Comparison of ENCODE assay signal across 25 mouse cellular contexts in genomic region chr13:51121966-51122365, GRCm38 (mm10). TPM values are rescaled to one million over a fixed set of nuclear protein-coding genes. Genes with fewer than 3 reads are reported as not detected.
DNase-seq lines count a peak whose midpoint lies in the region; ATAC-seq and TF ChIP-seq lines count a peak whose summit lies in the region.
"Had no signal": no experiment of that assay in that cellular context is flagged by ENCODE, and none has a peak within 500 bp of the region (broad histone marks: within the 10 kb centered on the region; RNA-seq: fewer than 3 reads in every experiment).

No protein-coding gene starts in this region.

- no peak overlapping the region for H3K9ac ChIP-seq in heart, embryonic 16.5 days (ENCODE audit: low read length)
- no peak overlapping the region for H3K9ac ChIP-seq in midbrain, embryonic 11.5 days (ENCODE audit: low read length)
- no peak overlapping the region for H3K9ac ChIP-seq in midbrain, embryonic 14.5 days (replicated peaks; ENCODE audit: low read length)
- no peak overlapping the region for H3K9ac ChIP-seq in ES-E14 (ENCODE audit: insufficient read depth, low read depth, low read length, poor library complexity, severe bottlenecking)
- H3K9ac ChIP-seq in limb, embryonic 14.5 days (ENCODE audit: low read depth, low read length, severe bottlenecking), result no peak overlapping the region
- H3K9ac ChIP-seq: hindbrain, embryonic 15.5 days; liver, postnatal 0 days; midbrain, embryonic 13.5 days had no signal

- TF ChIP-seq POLR2A in limb, embryonic 14.5 days (IDR thresholded peaks at IDR 0.05; ENCODE audit: borderline replicate concordance, extremely low read depth, insufficient read depth, insufficient read length), result no peak

- no peak for ATAC-seq in heart, embryonic 16.5 days (replicated peaks; ENCODE audit: extremely low read depth, insufficient read depth, low FRiP score)
- ATAC-seq in midbrain, embryonic 11.5 days (ENCODE audit: low FRiP score), result no peak
- no peak for ATAC-seq in midbrain, embryonic 14.5 days (ENCODE audit: low FRiP score, low TSS enrichment)
- ATAC-seq in limb, embryonic 14.5 days (ENCODE audit: low FRiP score, low read depth), result no peak
- ATAC-seq in activated CD4-positive, CD25-positive, alpha-beta regulatory T cell, adult 4 months, result no peak
- ATAC-seq: forebrain, embryonic 14.5 days; liver, postnatal 0 days; lung, postnatal 0 days; midbrain, embryonic 13.5 days had no signal

- H3K4me2 ChIP-seq in heart, embryonic 16.5 days (ENCODE audit: low read depth, low read length), result no peak overlapping the region
- no peak overlapping the region for H3K4me2 ChIP-seq in midbrain, embryonic 11.5 days
- H3K4me2 ChIP-seq in midbrain, embryonic 14.5 days (ENCODE audit: low read length), result no peak overlapping the region
- H3K4me2 ChIP-seq in limb, embryonic 14.5 days (replicated peaks; ENCODE audit: low read depth, low read length, severe bottlenecking), result no peak overlapping the region
- H3K4me2 ChIP-seq: hindbrain, embryonic 15.5 days; liver, embryonic 11.5 days; midbrain, embryonic 13.5 days had no signal

- in situ Hi-C loops in ES-E14 (cut with MboI; ENCODE audit: low sequenced_read_pairs in 2 of 2, unreplicated experiment in 2 of 2), result no loop called here

- peaks cover 61% of the 10 kb centered on the region for H3K4me1 ChIP-seq in heart, embryonic 16.5 days (ENCODE audit: control insufficient read depth, insufficient read depth, low read length)
- peaks cover 14% of the 10 kb centered on the region for H3K4me1 ChIP-seq in midbrain, embryonic 11.5 days (ENCODE audit: control insufficient read depth, insufficient read depth, low read length)
- peaks cover 19% of the 10 kb centered on the region for H3K4me1 ChIP-seq in midbrain, embryonic 14.5 days (ENCODE audit: control insufficient read depth, insufficient read depth, low read length)
- peaks cover 40 to 41% of the 10 kb centered on the region in 2 experiments for H3K4me1 ChIP-seq in ES-E14 (ENCODE audit: control insufficient read depth in 2 of 2, insufficient read depth in 2 of 2, low read length in 2 of 2, poor library complexity in 1 of 2)
- peaks cover 26% of the 10 kb centered on the region for H3K4me1 ChIP-seq in limb, embryonic 14.5 days (ENCODE audit: control insufficient read depth, insufficient read depth, low read length)

- H3K27me3 ChIP-seq in heart, embryonic 16.5 days (ENCODE audit: control insufficient read depth, insufficient read depth, low read length), result no peaks in the 10 kb centered on the region
- H3K27me3 ChIP-seq in midbrain, embryonic 11.5 days (ENCODE audit: control insufficient read depth, insufficient read depth, low read length), result no peaks in the 10 kb centered on the region
- no peaks in the 10 kb centered on the region for H3K27me3 ChIP-seq in midbrain, embryonic 14.5 days (ENCODE audit: control insufficient read depth, insufficient read depth, low read length)
- H3K27me3 ChIP-seq in limb, embryonic 14.5 days (ENCODE audit: control insufficient read depth, insufficient read depth, low read length), result no peaks in the 10 kb centered on the region
- H3K27me3 ChIP-seq: hindbrain, embryonic 15.5 days; midbrain, embryonic 13.5 days had no signal

- no peak overlapping the region for H3K4me3 ChIP-seq in heart, embryonic 16.5 days (ENCODE audit: low read length)
- no peak overlapping the region for H3K4me3 ChIP-seq in midbrain, embryonic 11.5 days (ENCODE audit: low read depth, low read length)
- H3K4me3 ChIP-seq in midbrain, embryonic 14.5 days (replicated peaks; ENCODE audit: low read depth, low read length), result no peak overlapping the region
- no peak overlapping the region for H3K4me3 ChIP-seq in ES-E14 (ENCODE audit: insufficient read depth in 1 of 2, low read depth in 1 of 2, low read length in 2 of 2, poor library complexity in 1 of 2, severe bottlenecking in 1 of 2)
- no peak overlapping the region for H3K4me3 ChIP-seq in limb, embryonic 14.5 days (replicated peaks; ENCODE audit: low read length)
- H3K4me3 ChIP-seq: hindbrain, embryonic 15.5 days; left cerebral cortex, adult 2 months; midbrain, embryonic 13.5 days had no signal

- H3K27ac ChIP-seq in heart, embryonic 16.5 days (ENCODE audit: low read length), result peak overlapping the region; percentile 16; the same call in 1 of the 2 replicates
- H3K27ac ChIP-seq in midbrain, embryonic 11.5 days (ENCODE audit: low read depth, low read length), result no peak overlapping the region
- no peak overlapping the region for H3K27ac ChIP-seq in midbrain, embryonic 14.5 days (replicated peaks; ENCODE audit: low read depth, low read length)
- peak overlapping the region; percentile 32; the same call in 1 of the 2 replicates for H3K27ac ChIP-seq in ES-E14 (ENCODE audit: insufficient read depth, low read depth, low read length, poor library complexity, severe bottlenecking)
- H3K27ac ChIP-seq in limb, embryonic 14.5 days (replicated peaks; ENCODE audit: low read depth, low read length), result 0 out of 2 replicates have a peak overlapping the region, but pooled peaks have one; percentile 8
- H3K27ac ChIP-seq: hindbrain, embryonic 15.5 days; left cerebral cortex, adult 2 months; macrophage; midbrain, embryonic 13.5 days had no signal

- DNase-seq in heart, adult 18-20 months, result no peak
- DNase-seq in midbrain, embryonic 11.5 days (ENCODE audit: low spot score, missing footprints), result peak; percentile 83
- no peak for DNase-seq in midbrain, embryonic 14.5 days
- no peak for DNase-seq in ES-E14 (ENCODE audit: low read depth, low spot score)
- no peak for DNase-seq in limb, embryonic 14.5 days (ENCODE audit: low spot score)
- DNase-seq in frontal cortex, postnatal 36 days (ENCODE audit: low spot score in 2 of 2), result no peak
- DNase-seq: adrenal gland, postnatal 14 days; cerebellum, adult 2 months; cerebellum, postnatal 25 days; embryo, embryonic 11 days; gastrocnemius, postnatal 10 days; heart, postnatal 4 days; kidney, postnatal 36 days; layer of hippocampus, adult 9-11 months; liver, postnatal 0 days had no signal

- H3K9me3 ChIP-seq in heart, embryonic 16.5 days (replicated peaks; ENCODE audit: control insufficient read depth, low read length), result no peaks in the 10 kb centered on the region
- H3K9me3 ChIP-seq in midbrain, embryonic 11.5 days (ENCODE audit: control insufficient read depth, low read length), result no peaks in the 10 kb centered on the region
- no peaks in the 10 kb centered on the region for H3K9me3 ChIP-seq in midbrain, embryonic 14.5 days (ENCODE audit: control insufficient read depth, low read length)
- no peaks in the 10 kb centered on the region for H3K9me3 ChIP-seq in ES-E14 (ENCODE audit: control insufficient read depth, insufficient read depth, low read depth, low read length)
- no peaks in the 10 kb centered on the region for H3K9me3 ChIP-seq in limb, embryonic 14.5 days (ENCODE audit: control insufficient read depth, low read length)
- H3K9me3 ChIP-seq: G1E; hindbrain, embryonic 15.5 days; midbrain, embryonic 13.5 days had no signal

- WGBS in heart, embryonic 16.5 days, result 15% methylated on average over 1 of the region's 1 CpGs
- 48% methylated on average over 1 of the region's 1 CpGs for WGBS in midbrain, embryonic 11.5 days
- WGBS in midbrain, embryonic 14.5 days, result 42% methylated on average over 1 of the region's 1 CpGs
- 40% methylated on average over 1 of the region's 1 CpGs for WGBS in limb, embryonic 14.5 days

- H3K36me3 ChIP-seq in heart, embryonic 16.5 days (ENCODE audit: control insufficient read depth, insufficient read depth), result 0 out of 2 replicates have a peak, but pooled peaks cover 8% of the 10 kb centered on the region
- H3K36me3 ChIP-seq in midbrain, embryonic 11.5 days (ENCODE audit: control insufficient read depth, insufficient read depth, low read length), result no peaks in the 10 kb centered on the region
- H3K36me3 ChIP-seq in midbrain, embryonic 14.5 days (ENCODE audit: control insufficient read depth, insufficient read depth, low read length), result peaks cover 3% of the 10 kb centered on the region
- H3K36me3 ChIP-seq in ES-E14 (ENCODE audit: control insufficient read depth, insufficient read depth, low read length, poor library complexity, severe bottlenecking), result peaks cover 2% of the 10 kb centered on the region; the same call in 1 of the 2 replicates
- H3K36me3 ChIP-seq in limb, embryonic 14.5 days (ENCODE audit: control insufficient read depth, insufficient read depth, low read length), result peaks cover 21% of the 10 kb centered on the region
- H3K36me3 ChIP-seq: hindbrain, embryonic 15.5 days had no signal

TF ChIP-seq in ES-E14, 5 proteins besides CTCF, POLR2A, EP300 and RAD21:
- TF ChIP-seq ZNF384 (IDR thresholded peaks at IDR 0.05; ENCODE audit: low read depth, low read length), result no peak
- no peak for TF ChIP-seq HCFC1 (IDR thresholded peaks at IDR 0.05; ENCODE audit: borderline replicate concordance, insufficient read depth, low read length)
- TF ChIP-seq CHD2 (IDR thresholded peaks at IDR 0.05; ENCODE audit: low read depth, low read length), result no peak
- TF ChIP-seq MAFK (IDR thresholded peaks at IDR 0.05; ENCODE audit: insufficient read depth, low read depth, low read length), result no peak

RNA-seq across cellular contexts. Expression of gene Spin1, which starts 21.3 kb away (rescaled TPM):
- 50.1 and 50.4 TPM in 2 replicates for polyA plus RNA-seq in heart, embryonic 16.5 days (2015; fragmentation: Nextera tagmentation; extraction: Ambion mirVana)
- total RNA-seq in heart, adult 18-20 months (2021), result 10 to 100 TPM; 32.9 to 38.2 TPM
- 102 and 103 TPM in 2 replicates for polyA plus RNA-seq in midbrain, embryonic 11.5 days (2014; fragmentation: Nextera tagmentation; extraction: Ambion mirVana)
- polyA plus RNA-seq in midbrain, embryonic 14.5 days (2014; fragmentation: Nextera tagmentation; extraction: Ambion mirVana), result 149 and 202 TPM in 2 replicates
- 33.9 and 36.4 TPM in 2 replicates for total RNA-seq in ES-E14 (2012; rRNA removed)
- polyA plus RNA-seq in limb, embryonic 14.5 days (2012; rRNA removed), result 70.6 and 82.1 TPM in 2 replicates
- polyA plus RNA-seq in limb, embryonic 14.5 days (2014; fragmentation: Nextera tagmentation; extraction: Ambion mirVana), result 115 and 131 TPM in 2 replicates
- 10 to 100 TPM; 39.4 to 46.3 TPM for polyA plus RNA-seq in activated CD4-positive, CD25-positive, alpha-beta regulatory T cell, adult 4 months (2017; shearing (Covaris generic))

RNA-seq across cellular contexts. Expression of gene Nxnl2, which starts 48.9 kb away (rescaled TPM):
- polyA plus RNA-seq in heart, embryonic 16.5 days (2015; fragmentation: Nextera tagmentation; extraction: Ambion mirVana), result 1.2 and 1.7 TPM in 2 replicates
- total RNA-seq in heart, adult 18-20 months (2021), result 1 to 10 TPM in 1 of 2 experiments, under 1 TPM in 1; 0.62 to 1.3 TPM
- 0.29 and 0.51 TPM in 2 replicates for polyA plus RNA-seq in midbrain, embryonic 11.5 days (2014; fragmentation: Nextera tagmentation; extraction: Ambion mirVana)
- 1.3 TPM in 2 replicates for polyA plus RNA-seq in midbrain, embryonic 14.5 days (2014; fragmentation: Nextera tagmentation; extraction: Ambion mirVana)
- 1.0 and 1.1 TPM in 2 replicates for total RNA-seq in ES-E14 (2012; rRNA removed)
- polyA plus RNA-seq in limb, embryonic 14.5 days (2012; rRNA removed), result 7.6 and 7.8 TPM in 2 replicates
- 5.2 and 7.3 TPM in 2 replicates for polyA plus RNA-seq in limb, embryonic 14.5 days (2014; fragmentation: Nextera tagmentation; extraction: Ambion mirVana)
- polyA plus RNA-seq in activated CD4-positive, CD25-positive, alpha-beta regulatory T cell, adult 4 months (2017; shearing (Covaris generic)), result under 1 TPM; 0.34 to 0.42 TPM
- polyA plus RNA-seq: G1E, macrophage had no signal

Comparison
In these comparisons a context has a peak if more than half of its experiments do, and no peak if none do; other contexts are left out.
1. H3K27ac ChIP-seq: peak in heart, embryonic 16.5 days (single experiment), ES-E14 (single experiment) and limb, embryonic 14.5 days (single experiment); none in midbrain, embryonic 11.5 days (single experiment) and midbrain, embryonic 14.5 days (single experiment).